Mouse (Mus musculus): Measurements from ENCODE around the gene Haus2. TPM values are rescaled to one million over a fixed set of nuclear protein-coding genes. Genes with fewer than 3 reads are reported as not detected.
A peak's percentile ranks its signal among the peaks of the same experiment; 100 is the strongest.

Gene Haus2
- polyA plus RNA-seq, 1 experiment = 5.0 TPM

GRCm38 (mm10) chr2:120619538-120619937 lies 10.4 kb downstream of the Haus2 start:
- 0 out of 2 replicates have a peak, but pooled peaks have one; percentile 10 for TF ChIP-seq CTCF (IDR thresholded peaks at IDR 0.05; ENCODE audit: control insufficient read depth, insufficient read depth, insufficient replicate concordance, low read depth, low read length)
- TF ChIP-seq POLR2A (IDR thresholded peaks at IDR 0.05; ENCODE audit: control insufficient read depth, low read depth, low read length) = no peak
- Histone ChIP-seq H3K4me1 (ENCODE audit: control insufficient read depth, insufficient read depth, low read length) (no peaks in the 10 kb centered on the region), H3K4me3 (ENCODE audit: control insufficient read depth, low read depth, low read length) (no peak overlapping the region), H3K27me3 (ENCODE audit: control insufficient read depth, insufficient read depth, low read length) (no peaks in the 10 kb centered on the region), H3K36me3 (ENCODE audit: control insufficient read depth, insufficient read depth, low read length) (no peaks in the 10 kb centered on the region; the same call in none of the 2 replicates), H3K27ac (ENCODE audit: control insufficient read depth, insufficient read depth, low read depth, low read length) (no peak overlapping the region)

GRCm38 (mm10) chr2:120622920-120623319 lies 13.7 kb downstream of the Haus2 start:
- H3K4me3 ChIP-seq (ENCODE audit: control insufficient read depth, low read depth, low read length) = no peak overlapping the region
- no peaks in the 10 kb centered on the region for H3K36me3 ChIP-seq (ENCODE audit: control insufficient read depth, insufficient read depth, low read length)
- H3K4me1 ChIP-seq (ENCODE audit: control insufficient read depth, insufficient read depth, low read length) = no peaks in the 10 kb centered on the region
- TF ChIP-seq POLR2A (IDR thresholded peaks at IDR 0.05; ENCODE audit: control insufficient read depth, low read depth, low read length) = no peak
- TF ChIP-seq CTCF (IDR thresholded peaks at IDR 0.05; ENCODE audit: control insufficient read depth, insufficient read depth, insufficient replicate concordance, low read depth, low read length) = no peak
- H3K27me3 ChIP-seq (ENCODE audit: control insufficient read depth, insufficient read depth, low read length) = no peaks in the 10 kb centered on the region
- H3K27ac ChIP-seq (ENCODE audit: control insufficient read depth, insufficient read depth, low read depth, low read length) = no peak overlapping the region

- H3K4me3 ChIP-seq (ENCODE audit: control insufficient read depth, low read depth, low read length) = peak overlapping the region; percentile 45; the same call in 1 of the 2 replicates
- H3K27ac ChIP-seq (ENCODE audit: control insufficient read depth, insufficient read depth, low read depth, low read length) = no peak overlapping the region
- H3K4me1 ChIP-seq (ENCODE audit: control insufficient read depth, insufficient read depth, low read length) = peaks cover 5% of the 10 kb centered on the region
- no peaks in the 10 kb centered on the region for H3K27me3 ChIP-seq (ENCODE audit: control insufficient read depth, insufficient read depth, low read length)
- no peak for TF ChIP-seq CTCF (IDR thresholded peaks at IDR 0.05; ENCODE audit: control insufficient read depth, insufficient read depth, insufficient replicate concordance, low read depth, low read length)
- no peak for TF ChIP-seq POLR2A (IDR thresholded peaks at IDR 0.05; ENCODE audit: control insufficient read depth, low read depth, low read length)
- H3K36me3 ChIP-seq (ENCODE audit: control insufficient read depth, insufficient read depth, low read length) = no peaks in the 10 kb centered on the region
Observed at GRCm38 (mm10) chr2:120628076-120628865, 19.1 kb downstream of the Haus2 start.

- Histone ChIP-seq H3K27ac (ENCODE audit: control insufficient read depth, insufficient read depth, low read depth, low read length) (peak within 1 kb of the TSS; percentile 71), H3K27me3 (ENCODE audit: control insufficient read depth, insufficient read depth, low read length) (no peaks in the 10 kb centered on the region), H3K36me3 (ENCODE audit: control insufficient read depth, insufficient read depth, low read length) (no peaks in the 10 kb centered on the region), H3K4me3 (ENCODE audit: control insufficient read depth, low read depth, low read length) (peak within 1 kb of the TSS; percentile 90), H3K4me1 (ENCODE audit: control insufficient read depth, insufficient read depth, low read length) (peaks cover 5% of the 10 kb centered on the region)
- TF ChIP-seq POLR2A (IDR thresholded peaks at IDR 0.05; ENCODE audit: control insufficient read depth, low read depth, low read length) (peak; percentile 70), CTCF (IDR thresholded peaks at IDR 0.05; ENCODE audit: control insufficient read depth, insufficient read depth, insufficient replicate concordance, low read depth, low read length) (no peak)
Observed at GRCm38 (mm10) chr2:120628886-120629735, 19.9 kb downstream of the Haus2 start, which contains the start of gene Stard9. Stard9 (plus strand) TSS chr2:120629121.

GRCm38 (mm10) chr2:120630246-120630645 lies 21.1 kb downstream of the Haus2 start:
- TF ChIP-seq CTCF (IDR thresholded peaks at IDR 0.05; ENCODE audit: control insufficient read depth, insufficient read depth, insufficient replicate concordance, low read depth, low read length) (no peak), POLR2A (IDR thresholded peaks at IDR 0.05; ENCODE audit: control insufficient read depth, low read depth, low read length) (no peak)
- Histone ChIP-seq H3K36me3 (ENCODE audit: control insufficient read depth, insufficient read depth, low read length) (no peaks in the 10 kb centered on the region), H3K4me3 (ENCODE audit: control insufficient read depth, low read depth, low read length) (no peak overlapping the region), H3K4me1 (ENCODE audit: control insufficient read depth, insufficient read depth, low read length) (peaks cover 5% of the 10 kb centered on the region), H3K27me3 (ENCODE audit: control insufficient read depth, insufficient read depth, low read length) (no peaks in the 10 kb centered on the region), H3K27ac (ENCODE audit: control insufficient read depth, insufficient read depth, low read depth, low read length) (no peak overlapping the region)

GRCm38 (mm10) chr2:120630655-120631054 lies 21.5 kb downstream of the Haus2 start:
- Histone ChIP-seq H3K4me1 (ENCODE audit: control insufficient read depth, insufficient read depth, low read length) (peaks cover 5% of the 10 kb centered on the region), H3K36me3 (ENCODE audit: control insufficient read depth, insufficient read depth, low read length) (no peaks in the 10 kb centered on the region), H3K27ac (ENCODE audit: control insufficient read depth, insufficient read depth, low read depth, low read length) (no peak overlapping the region), H3K27me3 (ENCODE audit: control insufficient read depth, insufficient read depth, low read length) (no peaks in the 10 kb centered on the region), H3K4me3 (ENCODE audit: control insufficient read depth, low read depth, low read length) (no peak overlapping the region)
- TF ChIP-seq POLR2A (IDR thresholded peaks at IDR 0.05; ENCODE audit: control insufficient read depth, low read depth, low read length) (no peak), CTCF (IDR thresholded peaks at IDR 0.05; ENCODE audit: control insufficient read depth, insufficient read depth, insufficient replicate concordance, low read depth, low read length) (no peak)

GRCm38 (mm10) chr2:120631521-120631920 lies 22.3 kb downstream of the Haus2 start:
- Histone ChIP-seq H3K4me1 (ENCODE audit: control insufficient read depth, insufficient read depth, low read length) (peaks cover 5% of the 10 kb centered on the region), H3K27ac (ENCODE audit: control insufficient read depth, insufficient read depth, low read depth, low read length) (no peak overlapping the region), H3K36me3 (ENCODE audit: control insufficient read depth, insufficient read depth, low read length) (no peaks in the 10 kb centered on the region), H3K4me3 (ENCODE audit: control insufficient read depth, low read depth, low read length) (no peak overlapping the region), H3K27me3 (ENCODE audit: control insufficient read depth, insufficient read depth, low read length) (no peaks in the 10 kb centered on the region)
- TF ChIP-seq POLR2A (IDR thresholded peaks at IDR 0.05; ENCODE audit: control insufficient read depth, low read depth, low read length) (no peak), CTCF (IDR thresholded peaks at IDR 0.05; ENCODE audit: control insufficient read depth, insufficient read depth, insufficient replicate concordance, low read depth, low read length) (no peak)

All from testis, adult 2 months (tissue).